Mouse (Mus musculus) E14TG2a.4 (cell line): Measurements from ENCODE around the gene Olfr6.
"Not testable (repeated sequence)": the region's sequence is repeated elsewhere in the genome, so short reads cannot be mapped to it uniquely, and the experiment has no call there.

Experiments used
- H3K27me3 ChIP-seq: 2 replicates; pipeline ENCODE4 v1.6.1; 2014; ENCODE audit warnings: low read length, control low read depth; ENCODE audit not compliant: insufficient read depth
- H3K36me3 ChIP-seq: 2 replicates; pipeline ENCODE4 v1.6.1; 2014; ENCODE audit warnings: low read length, control low read depth; ENCODE audit not compliant: insufficient read depth
- H3K4me1 ChIP-seq: replicated peaks from 2 replicates; pipeline ENCODE4 v1.6.1; 2014; ENCODE audit warnings: low read depth, low read length, control low read depth
- H3K4me3 ChIP-seq: replicated peaks from 2 replicates; pipeline ENCODE4 v1.5.1; 2014; ENCODE audit warnings: mild to moderate bottlenecking, low read length
- H3K9me3 ChIP-seq: 2 replicates; pipeline ENCODE4 v1.6.1; 2014; ENCODE audit warnings: low read length, control low read depth
- CTCF ChIP-seq: conservative IDR thresholded peaks from 2 replicates; pipeline ENCODE4 v1.5.1; 2014; ENCODE audit warnings: low read length
- NANOG ChIP-seq: IDR thresholded peaks from 2 replicates; pipeline ENCODE4 v1.6.1; 2014; ENCODE audit warnings: borderline replicate concordance, low read length, mixed read lengths
- POU5F1 ChIP-seq: IDR thresholded peaks from 2 replicates; pipeline ENCODE4 v1.6.1; 2014; ENCODE audit warnings: low read length, borderline replicate concordance

The Olfr6 gene

GRCm38 (mm10) chr7:106963837-106964236 is at the start of gene Olfr6:
Gene Olfr6, minus strand, starts transcription at chr7:106963937.
- H3K36me3 ChIP-seq, result no peaks in the 10 kb centered on the region
- H3K9me3 ChIP-seq, result no peaks in the 10 kb centered on the region
- no peaks in the 10 kb centered on the region for H3K27me3 ChIP-seq
- H3K4me3 ChIP-seq, result no peak within 1 kb of the TSS
- no peak for TF ChIP-seq NANOG
- no peaks in the 10 kb centered on the region for H3K4me1 ChIP-seq

GRCm38 (mm10) chr7:107005972-107006371 is 42.2 kb upstream of the Olfr6 start, which contains the start of gene Olfr2:
Gene Olfr2, minus strand, starts transcription at chr7:107006072.
- TF ChIP-seq NANOG (no peak), POU5F1 (no peak), CTCF (no peak)
- H3K4me3 ChIP-seq, result no peak within 1 kb of the TSS
- H3K4me1 ChIP-seq, result no peaks in the 10 kb centered on the region
- peaks cover 3% of the 10 kb centered on the region; the same call in 1 of the 2 replicates for H3K9me3 ChIP-seq
- no peaks in the 10 kb centered on the region for H3K27me3 ChIP-seq
- no peaks in the 10 kb centered on the region for H3K36me3 ChIP-seq

GRCm38 (mm10) chr7:107004169-107004568 is 40.4 kb upstream of the Olfr6 start:
- H3K4me1 ChIP-seq, result no peaks in the 10 kb centered on the region
- H3K9me3 ChIP-seq, result no peaks in the 10 kb centered on the region
- H3K27me3 ChIP-seq, result no peaks in the 10 kb centered on the region
- H3K4me3 ChIP-seq, result no peak overlapping the region
- TF ChIP-seq CTCF, result no peak
- no peak for TF ChIP-seq POU5F1
- TF ChIP-seq NANOG, result no peak
- H3K36me3 ChIP-seq, result no peaks in the 10 kb centered on the region

- TF ChIP-seq NANOG, result no peak
- TF ChIP-seq POU5F1, result no peak
- TF ChIP-seq CTCF, result no peak
- Histone ChIP-seq H3K4me3 (no peak overlapping the region), H3K9me3 (no peaks in the 10 kb centered on the region), H3K4me1 (no peaks in the 10 kb centered on the region), H3K27me3 (no peaks in the 10 kb centered on the region), H3K36me3 (no peaks in the 10 kb centered on the region)
Observed at GRCm38 (mm10) chr7:107000798-107001197, 37.1 kb upstream of the Olfr6 start.

- H3K4me1 ChIP-seq, result 0 out of 2 replicates have a peak, but pooled peaks cover 5% of the 10 kb centered on the region
Observed at GRCm38 (mm10) chr7:106985236-106985635, 21.5 kb upstream of the Olfr6 start.

GRCm38 (mm10) chr7:106975353-106975752 is 11.6 kb upstream of the Olfr6 start, which contains the start of gene Olfr711:
Gene Olfr711, minus strand, starts transcription at chr7:106975453.
- Histone ChIP-seq H3K27me3 (no peaks in the 10 kb centered on the region), H3K4me1 (no peaks in the 10 kb centered on the region), H3K9me3 (peaks cover 6% of the 10 kb centered on the region; the same call in 1 of the 2 replicates), H3K36me3 (no peaks in the 10 kb centered on the region), H3K4me3 (no peak within 1 kb of the TSS)
- no peak for TF ChIP-seq POU5F1
- no peak for TF ChIP-seq NANOG

More at GRCm38 (mm10) chr7:106985236-106985635, 21.5 kb upstream of the Olfr6 start:
- H3K27me3 ChIP-seq, result no peaks in the 10 kb centered on the region
- no peaks in the 10 kb centered on the region for H3K9me3 ChIP-seq
- peak overlapping the region; percentile 69 for H3K4me3 ChIP-seq
- TF ChIP-seq CTCF, result no peak
- no peak for TF ChIP-seq POU5F1
- TF ChIP-seq NANOG, result no peak
- H3K36me3 ChIP-seq, result no peaks in the 10 kb centered on the region

GRCm38 (mm10) chr7:106967503-106967902 is 3.8 kb upstream of the Olfr6 start:
- H3K4me3 ChIP-seq, H3K4me1 ChIP-seq, H3K27me3 ChIP-seq, H3K9me3 ChIP-seq, H3K36me3 ChIP-seq: not testable (repeated sequence)
- TF ChIP-seq CTCF, result peak; percentile 12; the same call in 1 of the 2 replicates

GRCm38 (mm10) chr7:106948212-106948611 is 15.5 kb downstream of the Olfr6 start, which contains the start of gene Olfr710:
Gene Olfr710, minus strand, starts transcription at chr7:106948312.
- Histone ChIP-seq H3K4me1 (no peaks in the 10 kb centered on the region), H3K9me3 (no peaks in the 10 kb centered on the region), H3K4me3 (no peak within 1 kb of the TSS), H3K27me3 (no peaks in the 10 kb centered on the region), H3K36me3 (no peaks in the 10 kb centered on the region)
- TF ChIP-seq CTCF (no peak), NANOG (no peak), POU5F1 (no peak)

GRCm38 (mm10) chr7:106932119-106932518 is 31.6 kb downstream of the Olfr6 start, which contains the start of gene Olfr709-ps1:
Gene Olfr709-ps1, minus strand, starts transcription at chr7:106932219.
- Histone ChIP-seq H3K4me1 (no peaks in the 10 kb centered on the region), H3K36me3 (no peaks in the 10 kb centered on the region), H3K27me3 (no peaks in the 10 kb centered on the region), H3K4me3 (no peak within 1 kb of the TSS), H3K9me3 (no peaks in the 10 kb centered on the region)
- TF ChIP-seq NANOG (no peak), POU5F1 (no peak)

GRCm38 (mm10) chr7:106920961-106921360 is 42.8 kb downstream of the Olfr6 start:
- not testable (repeated sequence) for H3K9me3 ChIP-seq, H3K36me3 ChIP-seq, H3K4me3 ChIP-seq

More at GRCm38 (mm10) chr7:106920961-106921360, 42.8 kb downstream of the Olfr6 start:
- not testable (repeated sequence) for H3K4me1 ChIP-seq, H3K27me3 ChIP-seq
